Mouse (Mus musculus): ENCODE measurements at regions not wholly inside any gene's neighbourhood (a gene's known extent, or its start where the extent isn't known, plus 50 kb on each side); places are given as distances from the start of the nearest gene placed in this dataset.

- TF ChIP-seq CTCF (IDR thresholded peaks at IDR 0.05; ENCODE audit: low read depth, low read length) (no peak), POLR2A (IDR thresholded peaks at IDR 0.05; ENCODE audit: borderline replicate concordance, low read depth, low read length) (no peak)
Measured at GRCm38 (mm10) chr1:183672521-183672920, 254.5 kb downstream of the Hhipl2 start.

All from bone marrow macrophage, adult 2 months (primary cell).